Mouse (Mus musculus): Measurements from ENCODE around the gene 1810024B03Rik.

GRCm38 (mm10) chr2:127204932-127205331 lies 3.1 kb downstream of the 1810024B03Rik start:
- no peak for TF ChIP-seq POLR2A (IDR thresholded peaks at IDR 0.05; ENCODE audit: insufficient read depth, low read depth, low read length)
- no peak for TF ChIP-seq CTCF (IDR thresholded peaks at IDR 0.05; ENCODE audit: insufficient read depth, low read depth, low read length)

Data from olfactory bulb, adult 2 months (tissue).